Mouse (Mus musculus) lung, embryonic 14.5 days (tissue): ENCODE measurements around the gene Fam78b. TPM values are rescaled to one million over a fixed set of nuclear protein-coding genes. Genes with fewer than 3 reads are reported as not detected.

ENCODE experiments used
- ATAC-seq: fragments of 200-750 bp; cut with Nextera tagmentation; 2 replicates; pipeline ENCODE4 v1.8.0; 2017; ENCODE audit warnings: mild to moderate bottlenecking, moderate TSS enrichment, moderate library complexity; ENCODE audit not compliant: insufficient read depth
- DNase-seq: peaks from one replicate; pipeline ENCODE4 v3.0.0-alpha.2; 2015
- H3K27ac ChIP-seq: fragments of 300-500 bp; sonication (generic); 2 replicates; pipeline ENCODE4 v1.5.1; 2014; ENCODE audit warnings: low read depth, mild to moderate bottlenecking, moderate library complexity
- H3K27me3 ChIP-seq: fragments of 300-500 bp; sonication (generic); 2 replicates; pipeline ENCODE4 v1.6.1; 2014; ENCODE audit warnings: low read length, control low read depth; ENCODE audit not compliant: insufficient read depth
- H3K36me3 ChIP-seq: fragments of 300-500 bp; sonication (generic); 2 replicates; pipeline ENCODE4 v1.6.1; 2014; ENCODE audit warnings: control low read depth; ENCODE audit not compliant: insufficient read depth
- H3K4me1 ChIP-seq: fragments of 300-500 bp; sonication (generic); 2 replicates; pipeline ENCODE4 v1.6.1; 2014; ENCODE audit warnings: antibody characterized with exemption, control low read depth; ENCODE audit not compliant: insufficient read depth
- H3K4me2 ChIP-seq: fragments of 300-500 bp; sonication (generic); 2 replicates; pipeline ENCODE4 v1.6.1; 2014; ENCODE audit warnings: mild to moderate bottlenecking
- H3K4me3 ChIP-seq: fragments of 300-500 bp; sonication (generic); 2 replicates; pipeline ENCODE4 v1.5.1; 2014; ENCODE audit warnings: low read depth, low read length
- H3K9ac ChIP-seq: fragments of 300-500 bp; sonication (generic); 2 replicates; pipeline ENCODE4 v1.6.1; 2014
- H3K9me3 ChIP-seq: fragments of 300-500 bp; sonication (generic); 2 replicates; pipeline ENCODE4 v1.6.1; 2016; ENCODE audit warnings: low read depth, low read length, control low read depth
- CTCF ChIP-seq: IDR thresholded peaks from 2 replicates; pipeline ENCODE4 v1.5.1; 2016; ENCODE audit warnings: antibody characterized with exemption, low read depth
- WGBS: fragments of 180-500 bp; shearing (Covaris S2); extraction: QIAGEN DNeasy Blood & Tissue Kit; methylation state at CpG from one replicate; pipeline ENCODE4 v1.1.7; 2014; 5-methylcytosine and 5-hydroxymethylcytosine counted together
- polyA plus RNA-seq: library from polyadenylated mRNA; unstranded; fragments of >200 nt; fragmentation: Nextera tagmentation; extraction: Ambion mirVana; gene quantifications from 2 replicates; pipeline ENCODE4 v1.2.1, GENCODE M21; 2014

Gene Fam78b
- polyA plus RNA-seq, 1 experiment from 2014 or later: 0.79 TPM

GRCm38 (mm10) chr1:167057543-167057942 is 56.3 kb downstream of the Fam78b start:
- no peak overlapping the region for H3K4me2 ChIP-seq
- no peak for DNase-seq
- TF ChIP-seq CTCF: no peak
- H3K36me3 ChIP-seq: no peaks in the 10 kb centered on the region
- 57% methylated on average over 5 of the region's 5 CpGs for WGBS
- H3K9ac ChIP-seq: no peak overlapping the region
- no peaks in the 10 kb centered on the region for H3K27me3 ChIP-seq
- no peak overlapping the region for H3K4me3 ChIP-seq
- H3K27ac ChIP-seq: no peak overlapping the region
- peaks cover 3% of the 10 kb centered on the region; the same call in 1 of the 2 replicates for H3K4me1 ChIP-seq
- no peaks in the 10 kb centered on the region for H3K9me3 ChIP-seq
- no peak for ATAC-seq

DNA sequence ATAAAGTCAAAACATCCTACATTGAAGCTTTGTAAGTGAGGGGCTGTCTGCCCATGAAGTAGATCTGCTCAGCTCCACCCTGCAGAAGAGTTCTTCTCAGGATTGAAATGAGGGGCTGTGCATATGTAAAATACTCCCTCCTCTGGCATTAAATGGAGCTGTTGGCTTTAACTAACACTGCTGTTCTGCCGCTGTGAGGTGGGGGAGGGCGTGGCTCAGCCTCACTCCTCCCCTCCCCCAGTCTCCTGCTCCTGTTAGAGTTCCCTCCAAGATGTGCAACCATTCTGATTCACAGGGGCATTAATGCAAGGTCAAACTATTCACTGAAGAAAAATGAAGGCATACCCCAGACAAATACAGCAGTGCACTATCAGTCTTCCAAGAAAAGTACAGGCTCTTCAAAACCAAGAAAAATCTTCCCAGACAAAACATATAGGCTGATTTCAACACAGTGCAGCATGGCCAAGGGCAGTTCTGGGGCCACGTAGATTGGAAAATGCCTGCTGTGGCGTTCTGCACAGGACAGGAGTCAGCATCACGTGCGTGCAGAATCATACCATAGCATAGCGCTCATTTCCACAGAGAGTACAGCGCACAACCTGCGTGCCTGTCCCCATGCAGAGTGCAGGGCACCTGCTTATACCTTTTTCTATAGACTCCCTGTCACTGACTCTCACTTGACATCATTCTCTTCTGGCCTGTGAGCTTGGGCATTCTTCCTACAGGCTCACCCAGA is 58.5 kb downstream of the Fam78b start:
- 56% methylated on average over 9 of the region's 9 CpGs for WGBS
- ATAC-seq (no peak), DNase-seq (no peak)
- H3K9me3 ChIP-seq: no peaks in the 10 kb centered on the region
- H3K36me3 ChIP-seq: no peaks in the 10 kb centered on the region
- H3K27me3 ChIP-seq: no peaks in the 10 kb centered on the region
- no peak overlapping the region for H3K4me2 ChIP-seq
- H3K9ac ChIP-seq: no peak overlapping the region
- H3K4me1 ChIP-seq: no peaks in the 10 kb centered on the region
- no peak for TF ChIP-seq CTCF
- H3K4me3 ChIP-seq: no peak overlapping the region
- H3K27ac ChIP-seq: no peak overlapping the region

- no peak overlapping the region for H3K9ac ChIP-seq
- WGBS: 42% methylated on average over 4 of the region's 4 CpGs
Observed at GRCm38 (mm10) chr1:167063971-167064370, 62.8 kb downstream of the Fam78b start.

DNA sequence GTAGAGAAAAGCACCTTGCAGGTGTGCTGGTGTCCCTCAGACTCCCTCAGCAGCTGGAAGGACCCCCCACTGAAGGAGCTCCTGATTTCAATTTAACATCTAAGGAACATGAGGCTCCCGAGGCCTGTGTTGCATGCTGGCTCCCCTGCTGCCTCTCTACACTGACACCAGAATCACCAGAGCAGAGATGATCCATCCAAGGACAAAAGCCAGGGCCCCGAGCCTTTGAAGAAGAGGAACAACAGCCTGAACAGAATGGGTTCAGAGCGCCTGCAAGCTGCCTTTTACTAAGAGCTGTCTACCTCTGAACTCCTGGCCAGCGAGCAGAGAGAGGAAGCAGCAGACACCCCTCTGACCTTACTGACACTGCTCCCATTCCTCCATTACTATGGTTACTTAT is 64.3 kb downstream of the Fam78b start:
- no peaks in the 10 kb centered on the region for H3K9me3 ChIP-seq
- no peak for TF ChIP-seq CTCF
- WGBS: 41% methylated on average over 4 of the region's 4 CpGs

More at GRCm38 (mm10) chr1:167063971-167064370, 62.8 kb downstream of the Fam78b start:
- peak; percentile 14 for DNase-seq
- no peaks in the 10 kb centered on the region for H3K4me1 ChIP-seq
- no peak for ATAC-seq
- no peak overlapping the region for H3K4me2 ChIP-seq
- no peak overlapping the region for H3K4me3 ChIP-seq
- no peaks in the 10 kb centered on the region for H3K27me3 ChIP-seq
- H3K36me3 ChIP-seq: no peaks in the 10 kb centered on the region
- H3K27ac ChIP-seq: no peak overlapping the region
- H3K9me3 ChIP-seq: no peaks in the 10 kb centered on the region
- TF ChIP-seq CTCF: no peak

DNA sequence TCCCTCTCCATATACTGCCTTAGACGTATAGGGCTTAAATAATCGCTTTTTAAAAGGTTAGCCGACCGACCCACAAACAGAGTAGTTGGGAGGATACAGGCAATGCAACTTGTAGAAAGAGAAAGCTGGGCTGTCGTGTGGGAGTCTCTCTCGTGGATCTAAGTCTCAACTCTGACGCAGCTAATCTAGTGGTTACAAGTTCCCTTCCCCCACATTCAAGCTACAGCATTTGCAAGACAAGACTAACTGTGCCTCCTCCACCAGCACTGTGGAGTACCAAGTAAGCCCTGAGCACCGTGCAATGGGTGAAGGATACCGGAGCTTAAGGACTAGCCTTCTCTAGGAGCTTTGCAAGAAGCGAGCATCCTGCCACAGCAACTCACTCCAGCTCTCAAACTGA is 64.8 kb downstream of the Fam78b start:
- Histone ChIP-seq H3K27ac (no peak overlapping the region), H3K4me1 (no peaks in the 10 kb centered on the region), H3K4me2 (no peak overlapping the region), H3K36me3 (no peaks in the 10 kb centered on the region), H3K4me3 (no peak overlapping the region), H3K9ac (no peak overlapping the region), H3K27me3 (no peaks in the 10 kb centered on the region), H3K9me3 (no peaks in the 10 kb centered on the region)
- no peak for DNase-seq
- TF ChIP-seq CTCF: no peak
- WGBS: 64% methylated on average over 10 of the region's 10 CpGs
- no peak for ATAC-seq

More for the DNA sequence above, 64.3 kb downstream of the Fam78b start:
- Histone ChIP-seq H3K4me3 (no peak overlapping the region), H3K4me2 (no peak overlapping the region), H3K27ac (no peak overlapping the region), H3K9ac (no peak overlapping the region), H3K4me1 (no peaks in the 10 kb centered on the region), H3K36me3 (no peaks in the 10 kb centered on the region), H3K27me3 (no peaks in the 10 kb centered on the region)
- DNase-seq: no peak
- no peak for ATAC-seq

GRCm38 (mm10) chr1:167066933-167067341 is 65.7 kb downstream of the Fam78b start:
- H3K36me3 ChIP-seq: no peaks in the 10 kb centered on the region
- 53% methylated on average over 9 of the region's 9 CpGs for WGBS
- no peaks in the 10 kb centered on the region for H3K4me1 ChIP-seq
- H3K27me3 ChIP-seq: no peaks in the 10 kb centered on the region
- no peak overlapping the region for H3K4me2 ChIP-seq
- DNase-seq: peak; percentile 39
- no peak overlapping the region for H3K9ac ChIP-seq
- H3K4me3 ChIP-seq: no peak overlapping the region
- H3K27ac ChIP-seq: no peak overlapping the region
- TF ChIP-seq CTCF: no peak
- peak; percentile 50; the same call in 1 of the 2 replicates for ATAC-seq
- H3K9me3 ChIP-seq: no peaks in the 10 kb centered on the region

- no peak for DNase-seq
- no peak overlapping the region for H3K9ac ChIP-seq
- TF ChIP-seq CTCF: no peak
- H3K4me1 ChIP-seq: no peaks in the 10 kb centered on the region
- H3K27ac ChIP-seq: no peak overlapping the region
- H3K9me3 ChIP-seq: no peaks in the 10 kb centered on the region
- no peak for ATAC-seq
- no peak overlapping the region for H3K4me3 ChIP-seq
- no peaks in the 10 kb centered on the region for H3K27me3 ChIP-seq
- H3K4me2 ChIP-seq: no peak overlapping the region
- no peaks in the 10 kb centered on the region for H3K36me3 ChIP-seq
- WGBS: 53% methylated on average over 9 of the region's 9 CpGs
Observed at GRCm38 (mm10) chr1:167069741-167070140, 68.5 kb downstream of the Fam78b start.
